Mouse (Mus musculus): ENCODE results near the gene Zdhhc1. TPM values are rescaled to one million over a fixed set of nuclear protein-coding genes. Genes with fewer than 3 reads are reported as not detected.

The Zdhhc1 gene
- polyA plus RNA-seq, 1 experiment from 2014 or later: 30.7 TPM

DNA sequence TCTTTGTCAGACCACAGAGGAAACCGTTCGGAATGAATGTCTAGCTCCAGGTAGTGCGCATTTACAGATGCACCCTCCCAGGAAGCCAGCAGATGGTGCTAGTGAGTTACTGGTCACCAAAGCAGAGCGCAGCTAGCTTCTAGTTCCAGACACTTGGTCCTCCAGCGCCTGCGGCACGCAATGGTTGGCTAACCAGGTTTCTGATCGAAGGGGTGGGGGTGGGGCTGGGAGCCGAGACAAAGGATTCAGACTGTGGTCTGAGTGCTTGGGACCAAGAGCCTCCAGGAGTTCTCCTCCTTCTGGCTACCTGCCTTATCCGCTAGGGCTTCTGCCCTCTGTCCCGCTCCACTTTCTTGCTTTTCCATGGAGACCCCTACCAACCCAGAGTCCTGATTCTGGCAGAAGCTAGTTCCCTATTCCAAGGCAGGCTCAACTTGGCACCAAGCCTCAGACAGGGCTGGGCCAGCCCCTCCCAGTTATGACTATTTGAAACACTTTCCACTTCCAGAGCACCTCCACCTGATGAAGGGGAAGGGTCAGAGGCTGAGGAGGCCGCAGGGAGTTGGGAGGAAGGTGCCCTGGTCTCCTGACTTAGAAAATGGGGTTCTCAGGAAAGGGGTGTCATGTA lies 19.4 kb upstream of the Zdhhc1 start:
- Histone ChIP-seq H3K4me2 (replicated peaks) (peak overlapping the region; percentile 50), H3K4me1 (peaks cover 48% of the 10 kb centered on the region), H3K9me3 (no peaks in the 10 kb centered on the region), H3K27me3 (replicated peaks) (peaks cover 10% of the 10 kb centered on the region; the same call in 1 of the 2 replicates), H3K36me3 (no peaks in the 10 kb centered on the region), H3K4me3 (no peak overlapping the region), H3K9ac (no peak overlapping the region; the same call in 1 of the 2 replicates), H3K27ac (no peak overlapping the region)
- WGBS: 11% methylated on average over 12 of the region's 12 CpGs
- ATAC-seq (ENCODE audit: low FRiP score, low read depth): peak; percentile 22; the same call in 1 of the 2 replicates

DNA sequence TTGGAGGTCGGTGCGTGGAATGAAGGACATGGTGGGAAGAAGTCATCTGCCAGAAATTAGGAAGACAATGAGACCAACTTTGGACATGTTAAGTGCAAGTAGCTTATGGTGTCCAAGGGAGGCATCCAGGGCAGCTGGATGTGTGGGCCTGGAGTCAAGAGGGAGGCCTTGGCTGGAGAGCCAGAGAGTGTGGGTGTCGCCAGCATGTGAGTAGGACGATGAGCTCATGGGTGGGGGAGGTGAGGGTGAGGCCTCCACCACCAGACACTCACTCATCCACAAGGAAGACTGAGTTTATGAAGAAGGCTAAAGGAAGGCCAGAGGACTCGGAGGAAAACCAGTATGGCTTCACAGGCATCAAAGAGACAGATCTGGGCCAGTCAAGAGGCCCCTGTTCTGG lies 18.0 kb upstream of the Zdhhc1 start:
- 85% methylated on average over 5 of the region's 5 CpGs for WGBS
- Histone ChIP-seq H3K4me2 (replicated peaks) (no peak overlapping the region), H3K4me1 (peaks cover 34% of the 10 kb centered on the region), H3K36me3 (no peaks in the 10 kb centered on the region), H3K9ac (no peak overlapping the region), H3K9me3 (no peaks in the 10 kb centered on the region), H3K27me3 (replicated peaks) (peaks cover 10% of the 10 kb centered on the region; the same call in 1 of the 2 replicates), H3K27ac (no peak overlapping the region), H3K4me3 (no peak overlapping the region)
- no peak for ATAC-seq (ENCODE audit: low FRiP score, low read depth)

DNA sequence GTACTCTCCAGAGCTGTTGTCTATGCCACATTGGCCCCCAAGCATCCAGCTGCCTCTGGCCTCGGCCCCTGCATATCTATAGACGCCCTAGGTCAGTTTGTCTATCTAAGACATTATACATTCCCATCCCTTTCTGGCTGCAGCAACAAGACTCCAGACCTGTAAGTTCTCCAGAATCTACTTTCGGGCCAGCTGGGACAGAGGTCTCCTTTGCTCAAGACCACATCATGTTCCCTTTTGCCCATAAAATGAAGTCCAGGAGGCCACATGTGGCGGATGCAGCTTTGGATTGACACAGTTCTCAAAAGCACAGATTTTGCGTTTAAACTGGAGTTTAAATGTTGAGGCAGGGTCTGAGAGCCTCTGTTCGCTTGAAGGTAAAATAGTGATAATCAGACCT lies 17.5 kb upstream of the Zdhhc1 start:
- Histone ChIP-seq H3K4me1 (peaks cover 34% of the 10 kb centered on the region), H3K27me3 (replicated peaks) (peaks cover 10% of the 10 kb centered on the region; the same call in 1 of the 2 replicates), H3K9me3 (no peaks in the 10 kb centered on the region), H3K9ac (no peak overlapping the region), H3K27ac (no peak overlapping the region), H3K36me3 (no peaks in the 10 kb centered on the region), H3K4me2 (replicated peaks) (no peak overlapping the region), H3K4me3 (no peak overlapping the region)
- no peak for ATAC-seq (ENCODE audit: low FRiP score, low read depth)
- 85% methylated on average over 6 of the region's 6 CpGs for WGBS

DNA sequence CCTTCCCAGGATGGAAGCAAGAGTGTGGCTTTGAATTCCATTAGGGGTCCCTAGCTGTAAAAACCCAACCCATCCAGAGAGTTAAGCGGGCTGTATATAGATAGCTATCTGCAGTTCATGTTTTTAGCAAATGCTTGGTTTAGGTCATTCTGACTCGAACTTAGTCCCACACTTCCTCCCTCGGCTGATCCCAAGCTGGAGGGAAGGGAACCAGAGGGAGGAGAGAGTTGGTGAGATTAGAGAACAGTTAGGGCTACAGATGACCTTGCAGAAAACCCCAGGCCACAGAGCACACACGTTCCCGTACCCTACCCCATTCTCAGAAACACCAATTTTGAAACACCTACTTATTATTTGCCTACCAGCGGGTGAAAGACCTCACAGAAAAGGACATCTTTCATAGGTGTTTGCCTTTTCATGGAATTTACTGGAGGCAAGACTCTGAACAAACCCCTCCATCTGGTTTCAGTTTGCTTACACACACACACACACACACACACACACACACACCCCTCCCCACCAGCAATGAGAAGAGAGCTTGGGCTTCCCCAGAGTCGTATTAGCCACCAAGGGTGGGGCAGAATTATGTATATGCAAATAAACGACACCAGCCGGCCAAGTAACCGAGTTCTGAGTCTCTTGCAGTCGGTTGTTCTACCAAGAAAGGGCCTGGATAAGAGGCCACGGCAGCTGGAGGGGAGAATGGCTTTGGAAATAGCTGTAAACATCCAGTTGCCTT lies 13.5 kb upstream of the Zdhhc1 start:
- ATAC-seq (ENCODE audit: low FRiP score, low read depth): no peak
- Histone ChIP-seq H3K9ac (no peak overlapping the region), H3K4me1 (peaks cover 10% of the 10 kb centered on the region; the same call in 1 of the 2 replicates), H3K27ac (no peak overlapping the region), H3K9me3 (no peaks in the 10 kb centered on the region), H3K4me2 (replicated peaks) (no peak overlapping the region), H3K36me3 (no peaks in the 10 kb centered on the region), H3K4me3 (no peak overlapping the region), H3K27me3 (replicated peaks) (no peaks in the 10 kb centered on the region)
- 56% methylated on average over 12 of the region's 12 CpGs for WGBS

DNA sequence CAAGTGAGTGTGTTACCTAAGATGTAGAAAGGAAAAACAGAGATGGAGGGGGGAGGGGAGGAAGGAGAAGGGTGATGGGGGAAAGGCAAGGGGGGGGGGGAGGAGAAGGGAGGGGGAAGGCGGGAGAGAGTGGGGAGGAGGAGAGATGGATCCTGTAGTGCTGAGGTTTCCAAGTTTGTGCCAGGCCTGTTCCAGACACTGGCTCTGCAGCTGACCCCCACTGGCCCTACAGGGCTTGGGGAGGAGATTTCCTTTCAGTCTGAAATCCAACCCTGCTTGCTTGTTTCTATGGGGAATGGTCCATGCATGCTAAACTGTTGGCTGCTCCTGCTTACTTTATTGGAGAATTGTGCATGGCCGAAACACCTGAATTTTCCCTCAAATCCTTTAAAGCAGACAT lies 12.1 kb upstream of the Zdhhc1 start:
- 77% methylated on average over 1 of the region's 2 CpGs for WGBS
- no peak overlapping the region for H3K4me3 ChIP-seq
- no peak for ATAC-seq (ENCODE audit: low FRiP score, low read depth)
- no peak overlapping the region for H3K27ac ChIP-seq
- no peak overlapping the region for H3K4me2 ChIP-seq (replicated peaks)
- no peaks in the 10 kb centered on the region for H3K27me3 ChIP-seq (replicated peaks)
- H3K9ac ChIP-seq: no peak overlapping the region
- peaks cover 10% of the 10 kb centered on the region; the same call in 1 of the 2 replicates for H3K4me1 ChIP-seq
- no peaks in the 10 kb centered on the region for H3K9me3 ChIP-seq
- H3K36me3 ChIP-seq: no peaks in the 10 kb centered on the region

DNA sequence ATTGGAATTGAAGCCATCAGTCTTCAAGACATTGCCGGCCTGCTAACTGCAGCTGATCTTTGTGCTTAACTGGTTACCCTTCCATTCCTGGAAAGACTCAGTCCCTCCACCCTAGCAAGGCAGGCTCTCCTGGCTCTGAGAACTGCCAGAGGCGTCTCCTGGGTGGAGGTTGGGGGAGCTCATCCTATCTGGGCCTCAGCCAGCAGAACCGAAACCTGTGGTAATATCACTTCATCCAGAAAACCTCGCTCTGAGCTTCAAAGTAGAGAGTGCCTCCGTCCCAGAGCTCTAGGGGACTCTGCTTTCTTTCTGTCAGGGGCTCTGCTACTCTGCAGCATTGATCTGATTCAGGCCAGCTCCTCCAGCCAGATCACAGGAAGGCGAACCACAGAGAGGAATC lies 10.3 kb upstream of the Zdhhc1 start:
- no peak overlapping the region for H3K9ac ChIP-seq
- peaks cover 10% of the 10 kb centered on the region; the same call in 1 of the 2 replicates for H3K4me1 ChIP-seq
- no peak overlapping the region for H3K4me3 ChIP-seq
- H3K9me3 ChIP-seq: no peaks in the 10 kb centered on the region
- no peak overlapping the region for H3K4me2 ChIP-seq (replicated peaks)
- WGBS: 78% methylated on average over 6 of the region's 6 CpGs
- no peaks in the 10 kb centered on the region for H3K36me3 ChIP-seq
- H3K27me3 ChIP-seq (replicated peaks): no peaks in the 10 kb centered on the region
- no peak overlapping the region for H3K27ac ChIP-seq
- no peak for ATAC-seq (ENCODE audit: low FRiP score, low read depth)

DNA sequence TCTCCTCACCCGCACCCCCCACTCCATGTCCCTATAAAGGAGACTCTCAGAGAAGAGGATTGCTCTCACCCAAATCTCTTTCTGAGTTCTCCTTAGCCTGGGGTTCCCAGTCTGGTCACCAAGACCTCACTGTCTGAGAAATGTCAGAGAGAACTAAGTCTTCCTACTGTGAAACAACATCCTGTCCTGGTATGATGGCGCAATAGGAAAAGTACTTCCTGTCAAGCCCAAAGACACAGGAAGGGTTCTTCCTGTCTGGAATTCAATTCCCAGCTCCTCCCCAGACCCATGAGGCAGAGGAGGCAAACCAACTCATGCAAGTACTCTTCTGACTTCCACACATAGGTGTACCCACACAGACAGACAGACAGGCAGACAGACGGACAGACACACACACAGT lies 7.9 kb upstream of the Zdhhc1 start:
- 89% methylated on average over 3 of the region's 3 CpGs for WGBS
- ATAC-seq (ENCODE audit: low FRiP score, low read depth): no peak
- Histone ChIP-seq H3K4me1 (peaks cover 10% of the 10 kb centered on the region; the same call in 1 of the 2 replicates), H3K9me3 (no peaks in the 10 kb centered on the region), H3K4me2 (replicated peaks) (no peak overlapping the region), H3K4me3 (no peak overlapping the region), H3K36me3 (no peaks in the 10 kb centered on the region), H3K27ac (no peak overlapping the region), H3K27me3 (replicated peaks) (no peaks in the 10 kb centered on the region), H3K9ac (no peak overlapping the region)

DNA sequence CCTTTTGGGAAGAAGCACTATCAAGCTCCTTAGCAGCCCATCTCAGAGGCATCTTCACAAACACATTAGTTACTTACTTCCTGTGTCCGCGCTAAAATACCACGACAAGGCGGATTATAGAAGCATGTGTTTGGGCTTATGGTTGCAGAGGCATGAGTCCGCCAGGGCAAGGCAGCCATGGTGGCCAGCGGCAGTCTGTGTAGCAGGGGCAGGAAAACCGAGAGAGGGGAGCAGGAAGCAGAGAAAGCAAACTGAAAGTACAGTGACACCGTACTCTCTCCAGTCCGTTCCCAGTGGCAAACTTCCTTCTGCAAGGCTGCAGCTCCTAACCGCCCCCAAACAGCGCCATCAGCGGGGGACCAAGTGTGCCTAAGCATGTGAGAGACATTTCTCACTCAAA lies 3.1 kb upstream of the Zdhhc1 start:
- Histone ChIP-seq H3K4me1 (peaks cover 15% of the 10 kb centered on the region), H3K9ac (no peak overlapping the region), H3K27me3 (replicated peaks) (no peaks in the 10 kb centered on the region), H3K36me3 (no peaks in the 10 kb centered on the region), H3K4me2 (replicated peaks) (no peak overlapping the region), H3K27ac (no peak overlapping the region), H3K9me3 (no peaks in the 10 kb centered on the region), H3K4me3 (no peak overlapping the region)
- ATAC-seq (ENCODE audit: low FRiP score, low read depth): no peak
- WGBS: 76% methylated on average over 12 of the region's 12 CpGs

DNA sequence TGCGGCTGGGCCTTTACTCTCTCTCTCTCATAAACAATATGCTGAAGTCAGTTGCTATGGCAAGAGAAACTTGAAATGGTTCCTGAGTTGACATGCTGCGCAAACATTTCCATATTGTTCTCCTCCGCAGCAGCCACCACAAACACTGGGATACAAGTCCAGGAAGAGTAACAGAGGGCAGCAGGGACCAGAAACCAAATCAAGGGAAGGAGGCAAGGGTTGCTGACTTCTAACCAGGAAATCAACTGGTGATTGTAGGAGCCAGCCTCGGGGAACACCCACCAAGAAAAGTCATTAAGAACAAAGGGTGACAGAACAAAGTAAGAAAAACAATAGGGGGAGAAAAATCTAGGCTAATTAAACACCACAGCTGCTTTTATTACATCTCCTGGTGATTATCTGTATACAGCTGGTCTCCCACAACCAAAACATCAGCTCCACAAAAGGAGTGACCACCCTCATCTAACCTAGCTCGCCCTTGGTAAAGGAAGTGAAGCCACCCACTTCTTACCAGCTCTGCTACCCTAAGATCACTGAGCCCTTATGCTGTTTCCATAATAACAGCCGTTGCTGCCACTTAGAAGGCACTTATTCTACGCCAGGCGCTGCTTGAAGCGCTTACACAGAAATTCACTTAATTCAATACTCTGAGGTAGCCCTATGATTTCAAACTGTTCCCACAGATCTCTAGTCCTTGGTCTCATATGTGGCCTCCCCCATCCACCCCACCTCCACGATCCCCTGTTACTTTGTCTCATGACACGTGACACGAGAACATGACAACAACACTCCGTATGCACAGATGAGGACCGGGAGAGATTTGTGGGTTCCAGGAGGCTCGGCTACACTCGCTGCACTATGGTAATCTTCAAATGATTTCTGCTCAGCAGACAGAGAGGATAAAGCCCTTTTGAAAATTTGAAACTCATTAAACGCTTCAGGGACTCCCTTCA lies 1.1 kb downstream of the Zdhhc1 start:
- peak overlapping the region; percentile 96 for H3K4me2 ChIP-seq (replicated peaks)
- no peak overlapping the region for H3K27ac ChIP-seq
- no peaks in the 10 kb centered on the region for H3K36me3 ChIP-seq
- no peaks in the 10 kb centered on the region for H3K9me3 ChIP-seq
- H3K4me3 ChIP-seq: peak overlapping the region; percentile 80
- peaks cover 15% of the 10 kb centered on the region for H3K4me1 ChIP-seq
- H3K27me3 ChIP-seq (replicated peaks): no peaks in the 10 kb centered on the region
- peak overlapping the region; percentile 81; the same call in 1 of the 2 replicates for H3K9ac ChIP-seq
- WGBS: 24% methylated on average over 17 of the region's 17 CpGs
- ATAC-seq (ENCODE audit: low FRiP score, low read depth): 0 out of 2 replicates have a peak, but pooled peaks have one; percentile 49

DNA sequence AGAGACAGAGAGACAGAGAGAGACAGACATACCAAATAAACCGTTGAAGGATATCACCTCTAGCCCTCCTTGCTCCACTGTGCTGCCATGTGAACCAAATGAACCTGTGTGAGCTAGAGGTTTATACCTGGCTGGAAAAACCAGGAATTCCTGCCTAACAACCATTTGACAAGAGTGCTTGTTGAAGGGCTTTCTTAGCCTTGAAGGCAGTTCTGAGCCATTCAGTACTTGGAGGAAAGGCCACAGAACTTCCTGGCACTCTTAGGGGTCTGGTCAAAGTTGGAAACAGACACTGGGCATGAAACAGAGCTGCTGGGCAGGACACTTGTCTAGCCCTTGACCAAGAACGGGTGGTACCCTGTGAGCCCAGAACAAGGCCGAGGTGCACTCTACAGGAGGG lies 2.1 kb downstream of the Zdhhc1 start:
- Histone ChIP-seq H3K4me3 (no peak overlapping the region), H3K27me3 (replicated peaks) (no peaks in the 10 kb centered on the region), H3K9ac (no peak overlapping the region), H3K9me3 (no peaks in the 10 kb centered on the region), H3K36me3 (no peaks in the 10 kb centered on the region), H3K4me2 (replicated peaks) (no peak overlapping the region), H3K4me1 (peaks cover 15% of the 10 kb centered on the region), H3K27ac (no peak overlapping the region)
- ATAC-seq (ENCODE audit: low FRiP score, low read depth): no peak
- 82% methylated on average over 3 of the region's 3 CpGs for WGBS

DNA sequence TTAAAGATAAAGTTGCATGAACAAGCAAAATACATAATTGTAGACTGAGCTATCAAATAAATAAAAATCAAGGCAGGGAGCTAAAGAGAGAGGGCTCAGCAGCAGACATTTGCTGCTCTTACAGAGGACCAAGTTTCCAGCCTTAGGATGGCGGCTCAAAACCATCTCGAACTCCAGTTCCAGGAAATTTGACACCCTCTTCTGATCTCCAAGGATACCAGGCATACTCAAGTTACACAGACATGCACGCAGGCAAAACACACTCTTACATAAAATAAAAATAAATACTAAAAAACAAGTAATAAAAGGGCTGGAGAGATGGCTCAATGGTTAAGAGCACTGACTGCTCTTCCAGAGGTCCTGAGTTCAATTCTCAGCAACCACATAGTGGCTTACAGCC lies 3.2 kb downstream of the Zdhhc1 start:
- 54% methylated on average over 3 of the region's 3 CpGs for WGBS
- ATAC-seq (ENCODE audit: low FRiP score, low read depth): no peak
- Histone ChIP-seq H3K36me3 (no peaks in the 10 kb centered on the region), H3K9me3 (no peaks in the 10 kb centered on the region), H3K27ac (no peak overlapping the region), H3K4me1 (peaks cover 15% of the 10 kb centered on the region), H3K4me3 (no peak overlapping the region), H3K9ac (no peak overlapping the region), H3K27me3 (replicated peaks) (no peaks in the 10 kb centered on the region), H3K4me2 (replicated peaks) (no peak overlapping the region)

DNA sequence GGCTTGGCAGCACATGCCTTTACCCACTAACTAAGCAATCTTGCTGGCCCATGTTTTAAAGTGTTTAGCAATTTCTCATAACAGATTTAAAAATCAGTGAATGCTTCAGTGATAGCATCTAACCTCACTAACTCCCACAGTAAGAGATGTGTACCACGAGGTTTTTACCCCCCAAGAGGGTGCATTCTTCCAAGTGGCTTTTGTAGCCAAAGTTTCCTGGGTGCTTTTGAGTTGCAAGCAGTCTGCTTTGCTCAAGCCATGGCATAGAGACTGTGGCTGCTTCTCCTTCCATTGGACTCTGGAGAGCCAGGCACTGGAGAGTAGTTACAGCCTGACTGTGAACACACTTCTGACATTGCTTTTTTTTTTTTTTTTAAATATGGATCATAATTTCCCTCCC lies 7.4 kb downstream of the Zdhhc1 start:
- Histone ChIP-seq H3K9ac (no peak overlapping the region), H3K36me3 (no peaks in the 10 kb centered on the region), H3K4me2 (replicated peaks) (no peak overlapping the region), H3K4me1 (0 out of 2 replicates have a peak, but pooled peaks cover 3% of the 10 kb centered on the region), H3K4me3 (no peak overlapping the region), H3K9me3 (no peaks in the 10 kb centered on the region), H3K27ac (no peak overlapping the region), H3K27me3 (replicated peaks) (no peaks in the 10 kb centered on the region)
- WGBS: 42% methylated on average over 1 of the region's 1 CpGs
- ATAC-seq (ENCODE audit: low FRiP score, low read depth): no peak

All from neural tube, embryonic 12.5 days (tissue).